ENCODE assay signal across 14 mouse cellular contexts in the genomic region with DNA sequence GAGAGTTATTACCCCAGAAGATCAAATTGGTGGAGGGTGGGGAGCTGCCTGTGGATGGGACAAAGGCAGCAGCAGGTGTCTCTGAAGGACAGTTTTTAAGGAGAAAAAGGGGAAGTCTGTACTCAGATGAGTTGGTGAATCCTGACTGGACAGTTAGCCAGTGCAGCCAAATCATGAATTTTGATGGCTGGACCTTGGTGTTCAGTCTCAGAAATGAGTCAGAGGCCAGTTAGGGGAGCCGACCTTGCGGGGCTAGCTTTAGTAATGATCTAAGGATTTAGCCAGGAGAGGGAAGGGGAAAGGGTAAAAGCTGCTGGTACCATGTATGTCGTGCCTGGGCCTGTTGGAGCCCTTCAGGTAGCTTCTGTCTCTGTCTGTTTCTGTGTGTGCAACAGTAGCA.
"Had no signal": no experiment of that assay in that cellular context is flagged by ENCODE, and none has a peak within 500 bp of the region (broad histone marks: within the 10 kb centered on the region; RNA-seq: fewer than 3 reads in every experiment).

No protein-coding gene starts in this region.

- DNase-seq: gastrocnemius, postnatal 14 days; gastrocnemius, postnatal 36 days; heart, adult 11 months; heart, adult 2 months; heart, postnatal 14 days; heart, postnatal 36 days; kidney, adult 11 months; kidney, adult 2 months; kidney, adult 9 months; kidney, postnatal 14 days; kidney, postnatal 36 days; layer of hippocampus, adult 9-11 months; layer of hippocampus, postnatal 36 days; left cerebral cortex, postnatal 4 days had no signal
